Mouse (Mus musculus) heart, adult 2 months (tissue): ENCODE data around the gene Evpl.

ENCODE experiments used
- CTCF ChIP-seq: fragments of 200-600 bp; IDR thresholded peaks from 2 replicates; pipeline ENCODE4 v1.8.1; 2022; ENCODE audit warnings: antibody characterized with exemption, mild to moderate bottlenecking, moderate library complexity
- EP300 ChIP-seq: fragments of 200-500 bp; IDR thresholded peaks from 2 replicates; pipeline ENCODE4 v1.6.1; 2011; ENCODE audit warnings: low read depth, low read length, control low read depth; ENCODE audit not compliant: insufficient read depth

GRCm38 (mm10) chr11:116174775-116175448 lies 63.0 kb downstream of the Evpl start:
- TF ChIP-seq CTCF = no peak
- no peak for TF ChIP-seq EP300
